Mouse (Mus musculus) mesoderm, embryonic 11.5 days (tissue): ENCODE results near the gene Grid1.

Experiments
- DNase-seq: peaks from one replicate; pipeline ENCODE4 v3.0.0-alpha.2; 2012; ENCODE audit warnings: low read depth, low spot score

The Grid1 gene

DNA sequence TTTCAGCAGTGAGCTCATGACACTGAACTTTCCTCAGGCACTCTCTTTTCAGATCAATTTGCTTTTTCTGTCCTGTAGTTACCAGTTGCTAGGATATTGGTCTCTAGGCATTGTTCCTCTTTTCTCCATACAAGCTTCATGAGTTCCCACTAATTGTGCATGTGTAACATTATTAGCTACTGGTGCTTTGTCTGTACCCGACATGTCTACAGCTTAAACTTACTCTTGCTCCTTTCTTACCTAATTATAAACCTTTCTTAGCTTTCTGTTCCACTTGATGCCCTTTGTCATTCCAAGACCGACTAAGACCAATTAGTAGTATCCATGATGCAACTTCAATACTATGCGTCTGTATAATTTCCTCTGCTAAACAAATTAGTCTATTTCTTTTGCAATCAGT is 554.5 kb downstream of the Grid1 start:
- no peak for DNase-seq

DNA sequence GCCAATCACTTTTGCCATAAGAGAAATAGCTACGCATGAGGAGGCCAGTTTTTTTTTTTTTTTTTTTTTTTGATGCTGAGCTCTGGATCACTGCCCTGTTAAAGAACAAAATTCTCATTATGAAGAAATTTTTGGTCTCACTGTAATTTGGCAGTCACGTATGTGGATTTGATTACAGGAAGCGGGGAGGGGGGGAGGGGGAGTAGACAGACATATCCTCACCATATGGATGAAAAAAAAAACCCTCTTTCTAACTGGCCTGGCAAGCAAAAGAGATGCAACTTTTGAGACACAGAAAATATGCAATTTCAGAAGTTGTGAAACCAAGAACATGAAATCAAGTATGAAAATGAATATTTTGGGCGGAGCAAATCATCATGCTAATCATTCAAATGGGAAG is 573.7 kb downstream of the Grid1 start:
- no peak for DNase-seq

DNA sequence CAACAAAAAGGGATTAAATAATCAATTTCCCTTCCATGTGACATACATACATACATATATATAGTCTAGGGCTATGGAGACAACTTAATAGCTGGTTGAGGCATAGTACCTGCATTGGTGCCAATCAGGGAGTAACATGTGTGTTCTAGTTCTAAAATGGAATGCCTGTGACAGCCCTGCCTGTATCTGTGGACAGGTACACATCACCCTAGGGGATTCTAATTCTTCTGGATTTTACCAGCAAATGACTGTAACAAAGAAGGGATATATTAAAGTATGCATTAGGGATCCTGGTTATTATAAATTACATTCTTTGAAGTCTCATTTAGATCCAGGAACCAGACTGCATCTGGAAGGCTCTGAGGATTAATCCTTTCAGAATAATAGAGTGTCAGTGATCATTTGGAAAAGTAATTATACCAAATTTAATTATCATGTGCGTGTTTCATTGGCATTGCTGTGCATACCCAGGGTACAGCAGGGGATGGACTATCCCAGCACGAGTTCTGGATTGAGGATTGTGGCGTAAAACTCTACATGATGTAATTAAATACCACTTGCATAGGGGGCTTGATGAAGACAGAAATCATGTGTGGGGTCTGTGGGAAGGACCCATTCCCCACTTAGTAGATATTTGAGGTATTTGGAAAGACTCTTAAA is 584.5 kb downstream of the Grid1 start:
- no peak for DNase-seq

DNA sequence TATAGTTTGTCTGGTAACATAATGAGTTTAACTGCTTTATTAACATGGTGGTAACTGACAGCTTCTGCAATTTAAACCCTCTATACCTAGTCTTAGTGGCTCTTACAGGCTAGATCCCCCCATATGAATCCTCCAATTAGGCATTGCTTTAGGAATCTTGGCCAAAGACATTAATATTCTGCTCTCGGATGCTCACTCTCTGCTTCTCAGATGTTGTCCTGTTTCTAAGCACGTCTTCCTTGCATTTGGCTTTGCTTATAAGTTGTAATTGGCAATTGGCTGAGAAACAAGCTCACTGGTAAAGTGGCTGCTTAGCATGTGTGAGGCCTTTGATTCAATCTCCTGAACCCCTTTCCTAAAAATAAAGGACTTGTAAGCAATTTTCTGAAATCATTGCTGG is 610.4 kb downstream of the Grid1 start:
- no peak for DNase-seq

DNA sequence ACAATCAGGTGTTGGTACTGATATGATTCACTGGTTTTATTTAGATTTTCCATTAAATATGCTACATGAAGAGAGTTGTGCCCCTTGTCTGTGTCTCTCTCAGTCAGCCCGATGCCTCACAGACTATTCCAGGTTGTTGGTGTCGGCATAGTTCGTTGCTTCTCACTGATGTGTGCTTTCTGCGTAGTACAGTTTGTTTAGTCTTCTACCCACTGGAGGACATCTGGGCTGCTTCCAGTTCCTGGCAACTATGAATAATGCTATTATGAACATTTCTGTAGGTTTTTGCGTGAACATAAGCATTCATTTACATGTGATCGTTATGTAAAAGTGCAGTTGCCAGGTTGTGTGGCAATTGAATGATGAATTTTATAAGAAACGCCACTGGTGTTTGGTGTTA is 633.8 kb downstream of the Grid1 start:
- DNase-seq, result no peak

DNA sequence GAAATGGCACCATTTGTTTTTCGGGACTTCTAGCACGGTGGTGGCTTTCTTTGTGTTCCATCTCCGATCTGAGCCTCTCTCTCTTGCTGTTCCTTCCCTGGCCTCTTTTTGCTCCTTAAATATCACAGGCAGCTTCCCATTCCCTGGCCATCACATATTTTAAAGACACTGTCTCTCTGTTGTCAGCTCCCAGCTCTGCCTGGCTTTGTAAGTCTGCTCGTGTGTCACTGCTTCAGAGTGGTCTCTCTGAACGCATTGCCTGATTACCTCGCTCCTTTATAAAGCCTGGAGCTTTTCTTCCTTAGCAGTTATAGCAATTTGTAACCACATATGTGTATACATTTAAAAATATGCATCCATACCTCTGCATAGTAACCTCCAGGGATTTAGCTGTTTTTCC is 648.3 kb downstream of the Grid1 start:
- DNase-seq, result no peak

DNA sequence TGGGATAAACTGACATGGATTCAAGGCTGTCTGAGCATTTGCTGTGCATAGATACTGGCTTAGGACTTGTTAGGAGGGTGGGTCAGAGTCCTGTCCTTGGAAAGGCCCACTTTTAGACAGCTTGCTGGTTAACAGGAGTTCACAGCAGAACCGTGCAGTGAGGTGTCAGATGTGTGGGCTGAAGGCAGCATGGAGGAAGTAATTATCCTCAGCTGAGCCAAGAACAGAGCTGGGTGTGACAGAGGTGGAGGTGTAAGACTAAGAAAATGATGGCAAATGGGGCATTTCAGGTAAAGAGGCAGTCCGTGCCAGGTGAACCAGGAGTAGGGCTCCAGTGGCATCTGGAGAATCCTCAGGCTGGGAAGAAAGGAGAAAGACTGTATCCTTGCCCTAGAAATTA is 666.1 kb downstream of the Grid1 start:
- no peak for DNase-seq

DNA sequence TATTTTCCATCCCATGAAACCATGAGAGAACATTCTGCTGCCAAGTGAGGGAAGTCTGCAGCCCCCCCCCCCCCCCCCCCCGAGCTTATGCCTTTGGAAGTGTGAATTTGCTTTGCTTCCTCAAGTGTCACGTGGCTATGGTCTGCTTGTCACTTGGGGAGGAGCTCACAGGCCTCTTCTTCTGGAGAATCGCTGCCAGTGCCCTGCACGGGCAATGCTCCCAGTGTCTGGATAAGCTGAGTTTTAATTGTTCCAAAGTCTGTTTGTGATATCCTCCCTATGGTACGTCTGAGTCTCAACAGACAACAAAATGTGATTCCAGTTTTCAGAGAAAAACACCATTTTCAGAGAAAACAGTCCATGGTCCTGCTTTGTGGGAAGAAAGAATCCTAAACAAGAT is 682.4 kb downstream of the Grid1 start:
- no peak for DNase-seq

DNA sequence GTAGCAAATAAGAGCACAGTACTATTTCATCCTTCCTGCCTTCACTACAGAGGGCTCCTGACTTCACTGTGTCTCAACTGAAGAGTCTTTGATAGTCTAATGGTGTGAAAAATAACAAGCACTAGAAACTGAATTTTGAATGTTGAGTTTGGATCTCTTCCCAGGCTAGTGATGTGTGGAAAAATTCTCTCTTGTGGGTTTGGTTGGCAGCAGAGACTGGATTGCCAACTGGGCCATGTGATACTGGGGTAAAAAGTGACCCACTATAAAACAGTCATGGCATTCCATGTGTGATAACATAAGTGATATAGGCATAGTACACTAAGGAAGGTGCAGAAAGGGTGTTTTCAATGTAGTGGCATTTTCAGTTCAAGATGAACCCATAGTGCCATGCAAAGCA is 699.5 kb downstream of the Grid1 start:
- DNase-seq, result no peak

DNA sequence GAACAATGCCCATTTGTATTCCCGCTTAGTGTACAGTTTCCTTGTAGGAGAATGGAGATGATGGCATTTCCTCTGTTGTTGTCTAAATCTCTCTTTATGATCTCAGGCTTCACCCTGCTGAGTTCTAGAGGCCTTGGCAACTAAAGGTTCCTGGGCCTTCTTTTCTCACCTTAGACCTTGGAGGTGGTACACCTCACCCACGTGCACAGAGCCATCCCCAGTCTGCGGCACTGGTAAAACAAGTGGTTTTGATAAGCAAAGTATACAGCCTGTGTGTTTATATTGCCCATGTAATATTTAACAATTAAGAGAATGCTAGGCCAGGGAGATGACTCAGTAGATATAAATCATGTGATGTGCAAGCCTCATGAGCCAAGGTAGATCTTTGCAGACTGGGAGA is 718.9 kb downstream of the Grid1 start:
- DNase-seq, result no peak

DNA sequence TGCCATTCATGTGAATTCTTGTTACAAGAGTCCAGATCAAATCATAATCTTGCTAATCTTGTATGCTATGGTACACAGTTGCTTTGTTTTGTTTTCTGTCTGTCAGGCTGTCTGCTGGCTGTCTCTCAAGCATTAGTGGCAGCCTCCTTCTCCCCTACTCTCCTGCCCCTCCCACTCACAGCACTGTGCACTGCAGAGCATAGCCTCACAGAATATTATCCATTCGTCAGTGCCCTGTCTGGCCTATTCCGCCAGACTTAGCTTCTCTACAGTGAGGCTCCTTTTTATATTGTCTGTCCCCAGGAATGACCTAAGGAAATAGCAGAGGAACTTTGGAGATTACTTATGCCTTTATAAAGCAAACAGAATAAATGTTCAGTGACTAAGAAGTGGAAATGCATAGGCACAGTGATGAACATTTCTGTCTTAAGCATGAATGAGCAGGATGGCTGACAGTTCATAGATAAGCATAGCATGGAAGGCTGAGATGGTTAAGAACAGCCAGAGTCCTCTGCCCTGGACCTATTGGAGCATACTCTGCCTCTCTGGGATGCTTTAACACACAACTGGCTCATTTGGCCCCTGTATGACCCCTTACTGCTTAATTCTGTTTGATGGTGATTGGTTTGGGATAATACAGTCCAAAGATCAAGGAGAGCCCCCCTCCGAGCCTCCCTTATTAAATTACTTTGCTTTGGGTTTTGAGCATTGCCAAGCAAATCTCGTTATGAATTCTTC is 721.5 kb downstream of the Grid1 start:
- no peak for DNase-seq

DNA sequence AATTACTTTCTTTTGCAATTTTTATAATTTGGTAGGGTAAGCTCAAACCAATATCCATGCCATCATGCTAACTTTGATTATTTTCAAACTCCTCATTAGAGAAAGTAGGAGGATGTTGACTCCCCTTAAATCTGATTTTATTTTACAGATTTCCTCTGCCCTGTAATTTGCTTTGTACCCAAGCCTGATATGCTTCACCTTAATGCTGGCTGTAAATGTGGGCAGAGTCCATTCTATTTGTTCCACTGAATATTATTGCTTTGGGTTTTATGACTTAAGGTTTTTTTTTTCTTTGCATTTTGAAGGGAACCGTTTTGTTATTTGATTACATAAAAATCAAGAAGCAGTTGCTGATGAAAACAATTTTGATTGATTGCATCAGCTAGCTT is 722.1 kb downstream of the Grid1 start:
- no peak for DNase-seq

DNA sequence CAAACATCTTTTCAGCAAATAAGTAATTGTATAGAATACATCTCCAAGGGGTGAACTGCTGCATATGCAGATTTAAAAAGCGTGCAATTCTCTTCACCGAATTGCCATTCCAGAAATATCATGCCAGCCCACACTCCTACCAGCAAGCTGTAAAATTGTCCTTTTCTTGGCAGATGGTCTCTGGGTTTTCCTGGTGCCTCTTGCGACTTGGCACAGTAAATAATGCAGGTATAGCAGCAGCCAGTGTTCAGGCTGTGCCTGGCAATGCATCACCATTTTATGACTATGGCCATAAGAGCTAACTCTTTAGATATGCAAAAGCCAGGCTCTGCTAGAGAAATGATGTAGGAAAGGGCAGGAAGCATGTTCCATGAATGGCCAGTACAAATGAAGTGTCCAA is 734.4 kb downstream of the Grid1 start:
- DNase-seq, result no peak

DNA sequence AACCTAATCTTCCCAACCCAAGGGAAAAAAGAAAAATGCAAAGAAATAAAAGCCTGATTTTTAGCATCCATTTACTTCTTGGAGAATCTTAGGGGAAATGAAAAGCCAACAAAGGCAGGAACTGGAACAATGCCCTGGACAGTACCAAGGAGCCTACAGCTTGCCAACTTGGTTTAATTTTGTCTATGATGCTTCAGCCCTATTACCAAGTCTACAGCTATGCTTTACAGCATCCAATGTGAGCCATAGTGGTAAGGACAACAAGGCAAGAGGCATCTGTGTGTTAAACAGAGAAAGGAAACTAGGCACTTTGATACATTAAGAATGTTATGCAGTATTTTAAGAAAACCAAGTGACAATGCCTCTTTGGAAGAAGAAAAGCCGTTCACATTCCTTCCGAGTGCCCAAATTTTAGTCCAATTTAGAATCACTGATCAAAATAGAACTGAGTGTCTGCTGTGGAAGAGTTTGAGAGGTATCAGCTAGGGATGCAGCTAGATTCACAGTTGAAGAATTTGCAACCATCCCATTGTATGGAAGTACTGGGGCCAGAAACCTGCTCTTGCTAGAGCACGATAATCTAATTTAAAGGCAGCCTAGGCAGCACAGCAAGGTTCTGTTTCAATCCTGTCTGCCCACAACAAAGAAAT is 741.5 kb downstream of the Grid1 start:
- DNase-seq, result no peak

DNA sequence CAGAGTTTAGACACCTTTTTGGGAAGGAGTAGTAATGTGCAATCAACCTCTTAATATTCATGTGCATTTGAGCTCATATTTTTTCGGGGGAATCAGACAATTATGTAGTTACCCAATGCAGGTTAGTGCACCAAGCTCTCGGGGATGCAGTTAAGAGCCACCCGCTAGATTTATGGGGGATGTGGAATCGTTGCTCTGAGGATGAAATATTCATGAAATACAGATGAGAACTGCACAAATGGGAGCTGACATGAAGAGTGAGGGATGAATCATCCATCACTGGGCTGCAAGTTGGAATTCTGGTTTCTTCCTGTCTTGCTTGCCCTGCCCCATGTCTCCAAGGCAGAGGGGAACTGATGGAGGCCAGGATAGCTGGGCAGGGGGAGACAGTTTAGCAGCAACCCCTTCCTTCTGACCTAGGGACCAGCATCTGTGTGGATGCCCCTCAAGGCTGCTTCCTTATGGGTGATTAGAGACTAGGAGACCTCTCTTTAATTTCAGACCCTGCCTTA is 753.1 kb downstream of the Grid1 start:
- DNase-seq, result no peak

DNA sequence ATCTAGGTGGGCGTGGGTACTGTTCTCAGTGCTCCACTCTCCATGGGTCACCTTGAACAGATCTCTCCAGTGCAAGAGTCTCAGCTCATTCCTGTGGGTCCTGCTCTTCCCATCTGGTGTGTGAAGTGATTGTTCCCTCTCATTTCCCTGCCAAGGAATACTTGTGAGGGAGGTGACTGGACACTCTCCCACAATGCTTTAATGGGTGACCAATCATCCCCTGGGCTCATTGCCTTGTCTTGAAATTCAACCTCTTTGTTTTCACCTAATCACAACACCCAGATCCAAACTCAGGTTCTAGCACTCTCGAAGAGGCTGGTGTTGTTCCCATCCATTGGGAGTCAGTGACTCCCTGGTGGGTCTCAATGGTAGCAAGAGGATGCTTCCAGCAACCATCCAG is 754.6 kb downstream of the Grid1 start:
- DNase-seq, result no peak

DNA sequence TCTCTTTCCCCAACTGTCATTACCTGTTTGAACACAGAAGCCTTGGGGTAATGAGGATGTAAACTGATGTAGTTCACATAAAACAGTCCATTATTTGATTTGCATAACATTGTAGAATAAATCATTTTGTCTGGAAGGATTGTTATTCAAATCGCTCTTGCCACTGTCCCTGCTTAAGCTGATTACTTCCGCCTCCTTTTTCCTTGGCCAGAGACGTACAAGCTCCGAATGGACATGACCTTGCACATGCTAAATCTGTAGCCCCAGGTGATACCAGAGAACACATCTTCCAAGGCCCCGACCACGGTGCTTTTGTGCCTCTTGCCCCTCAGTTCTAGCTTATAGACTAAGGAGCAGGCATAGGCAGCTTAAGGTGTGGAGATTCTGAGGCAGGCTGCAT is 755.4 kb downstream of the Grid1 start:
- DNase-seq, result no peak

DNA sequence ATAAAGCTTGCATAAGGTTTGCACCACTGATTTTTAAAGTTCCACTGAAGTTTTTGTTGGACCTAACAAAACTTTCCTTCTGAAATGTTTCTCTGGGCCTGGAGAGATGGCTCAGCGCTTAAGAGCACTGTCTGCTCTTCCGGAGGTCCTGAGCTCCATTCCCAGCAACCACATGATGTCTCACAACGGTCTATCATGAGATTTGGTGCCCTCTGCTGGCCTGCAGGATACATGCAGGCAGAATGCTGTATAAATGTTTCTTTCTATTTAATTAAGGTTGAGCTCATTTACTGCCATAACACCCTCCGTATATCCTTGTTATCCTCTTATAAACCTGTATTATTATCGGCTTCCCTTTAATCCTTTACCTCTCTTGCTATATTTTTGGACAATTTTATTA is 805.8 kb downstream of the Grid1 start:
- DNase-seq, result no peak
